Mouse (Mus musculus): ENCODE measurements around the gene Abtb2. TPM values are rescaled to one million over a fixed set of nuclear protein-coding genes. Genes with fewer than 3 reads are reported as not detected.

Abtb2 gene
- total and polyA plus RNA-seq, 3 experiments = 0.12 to 0.13 TPM; not detected in 1

- Histone ChIP-seq H3K4me3 (ENCODE audit: control insufficient read depth in 1 of 2, insufficient read depth in 1 of 2, low read depth in 2 of 2, low read length in 2 of 2) (no peak overlapping the region), H3K4me1 (ENCODE audit: control insufficient read depth in 1 of 2, insufficient read depth in 2 of 2, low read length in 2 of 2) (no peaks in the 10 kb centered on the region), H3K36me3 (ENCODE audit: control insufficient read depth in 1 of 2, insufficient read depth in 2 of 2, low read length in 2 of 2) (peaks cover 0 to 30% of the 10 kb centered on the region in 2 experiments; a peak in 2 of 4 replicates), H3K27ac (ENCODE audit: control insufficient read depth, low read depth, low read length) (no peak overlapping the region), H3K79me2 (ENCODE audit: control insufficient read depth, insufficient read depth, low read length, poor library complexity) (no peaks in the 10 kb centered on the region), H3K9me3 (replicated peaks; ENCODE audit: insufficient read depth, low read length) (no peaks in the 10 kb centered on the region), H3K27me3 (ENCODE audit: control insufficient read depth in 1 of 2, insufficient read depth in 2 of 2, low read length in 2 of 2) (no peaks in the 10 kb centered on the region), H3K9ac (ENCODE audit: control insufficient read depth, low read depth, low read length, poor library complexity, severe bottlenecking) (no peak overlapping the region)
- no peak for TF ChIP-seq ELF1 (IDR thresholded peaks at IDR 0.05; ENCODE audit: low read depth, low read length)
- no peak for TF ChIP-seq UBTF (IDR thresholded peaks at IDR 0.05; ENCODE audit: borderline replicate concordance, insufficient read depth, low read depth, low read length)
- TF ChIP-seq TCF12 (IDR thresholded peaks at IDR 0.05; ENCODE audit: low read depth, low read length) = no peak
- TF ChIP-seq RAD21 (IDR thresholded peaks at IDR 0.05; ENCODE audit: low read depth, low read length) = no peak
- TF ChIP-seq MYC (IDR thresholded peaks at IDR 0.05; ENCODE audit: low read depth, low read length) = no peak
- TF ChIP-seq EP300 (IDR thresholded peaks at IDR 0.05; ENCODE audit: low read depth in 1 of 2, low read length in 2 of 2) = no peak
- TF ChIP-seq SIN3A (IDR thresholded peaks at IDR 0.05; ENCODE audit: low read length) = no peak
- TF ChIP-seq CTCF (IDR thresholded peaks at IDR 0.05 in 2 of 3, conservative IDR thresholded peaks at IDR 0.05 in 1 of 3; ENCODE audit: control insufficient read depth in 1 of 3, insufficient read depth in 1 of 3, low read depth in 2 of 3, low read length in 3 of 3, poor library complexity in 1 of 3, severe bottlenecking in 1 of 3) = no peak
- TF ChIP-seq NRF1 (IDR thresholded peaks at IDR 0.05; ENCODE audit: insufficient read depth, low read depth, low read length, poor library complexity, severe bottlenecking) = no peak
- no peak for DNase-seq (ENCODE audit: low read depth, low spot score)
Observed at GRCm38 (mm10) chr2:103731423-103731822, 165.3 kb downstream of the Abtb2 start.

- H3K4me3 ChIP-seq (ENCODE audit: control insufficient read depth in 1 of 2, insufficient read depth in 1 of 2, low read depth in 2 of 2, low read length in 2 of 2) = no peak overlapping the region
- H3K9me3 ChIP-seq (replicated peaks; ENCODE audit: insufficient read depth, low read length) = no peaks in the 10 kb centered on the region
- peaks cover 4 to 18% of the 10 kb centered on the region in 2 experiments; a peak in 3 of 4 replicates for H3K36me3 ChIP-seq (ENCODE audit: control insufficient read depth in 1 of 2, insufficient read depth in 2 of 2, low read length in 2 of 2)
- no peaks in the 10 kb centered on the region for H3K27me3 ChIP-seq (ENCODE audit: control insufficient read depth in 1 of 2, insufficient read depth in 2 of 2, low read length in 2 of 2)
- no peaks in the 10 kb centered on the region for H3K79me2 ChIP-seq (ENCODE audit: control insufficient read depth, insufficient read depth, low read length, poor library complexity)
- no peaks in the 10 kb centered on the region; a peak in 2 of 4 replicates for H3K4me1 ChIP-seq (ENCODE audit: control insufficient read depth in 1 of 2, insufficient read depth in 2 of 2, low read length in 2 of 2)
- H3K27ac ChIP-seq (ENCODE audit: control insufficient read depth, low read depth, low read length) = no peak overlapping the region
- no peak overlapping the region for H3K9ac ChIP-seq (ENCODE audit: control insufficient read depth, low read depth, low read length, poor library complexity, severe bottlenecking)
- no peak for DNase-seq (ENCODE audit: low read depth, low spot score)
- no peak for TF ChIP-seq USF1 (IDR thresholded peaks at IDR 0.05; ENCODE audit: low read depth, low read length)
Observed at GRCm38 (mm10) chr2:103742821-103743220, 176.7 kb downstream of the Abtb2 start.

- no peaks in the 10 kb centered on the region for H3K9me3 ChIP-seq (replicated peaks; ENCODE audit: insufficient read depth, low read length)
- H3K4me3 ChIP-seq (ENCODE audit: control insufficient read depth in 1 of 2, insufficient read depth in 1 of 2, low read depth in 2 of 2, low read length in 2 of 2) = no peak overlapping the region
- H3K4me1 ChIP-seq (ENCODE audit: control insufficient read depth in 1 of 2, insufficient read depth in 2 of 2, low read length in 2 of 2) = no peaks in the 10 kb centered on the region; a peak in 2 of 4 replicates
- no peaks in the 10 kb centered on the region for H3K27me3 ChIP-seq (ENCODE audit: control insufficient read depth in 1 of 2, insufficient read depth in 2 of 2, low read length in 2 of 2)
- H3K9ac ChIP-seq (ENCODE audit: control insufficient read depth, low read depth, low read length, poor library complexity, severe bottlenecking) = no peak overlapping the region
- no peak overlapping the region for H3K27ac ChIP-seq (ENCODE audit: control insufficient read depth, low read depth, low read length)
- no peaks in the 10 kb centered on the region for H3K79me2 ChIP-seq (ENCODE audit: control insufficient read depth, insufficient read depth, low read length, poor library complexity)
- TF ChIP-seq BHLHE40 (IDR thresholded peaks at IDR 0.05; ENCODE audit: borderline replicate concordance, low read depth, low read length) (no peak), USF1 (IDR thresholded peaks at IDR 0.05; ENCODE audit: low read depth, low read length) (no peak), ZKSCAN1 (IDR thresholded peaks at IDR 0.05; ENCODE audit: low read depth, low read length) (no peak), CTCF (IDR thresholded peaks at IDR 0.05 in 2 of 3, conservative IDR thresholded peaks at IDR 0.05 in 1 of 3; ENCODE audit: control insufficient read depth in 1 of 3, insufficient read depth in 1 of 3, low read depth in 2 of 3, low read length in 3 of 3, poor library complexity in 1 of 3, severe bottlenecking in 1 of 3) (no peak), TAL1 (IDR thresholded peaks at IDR 0.05; ENCODE audit: low read length) (no peak), ZMIZ1 (IDR thresholded peaks at IDR 0.05; ENCODE audit: low read depth, low read length) (no peak), E2F4 (IDR thresholded peaks at IDR 0.05; ENCODE audit: borderline replicate concordance, low read depth, low read length) (no peak), NELFE (IDR thresholded peaks at IDR 0.05; ENCODE audit: low read depth, low read length) (no peak), ETS1 (IDR thresholded peaks at IDR 0.05; ENCODE audit: low read depth, low read length) (no peak), TCF12 (IDR thresholded peaks at IDR 0.05; ENCODE audit: low read depth, low read length) (no peak), MYB (IDR thresholded peaks at IDR 0.05; ENCODE audit: low read depth, low read length) (no peak), POLR2AphosphoS2 (IDR thresholded peaks at IDR 0.05; ENCODE audit: low read length) (no peak)
- H3K36me3 ChIP-seq (ENCODE audit: control insufficient read depth in 1 of 2, insufficient read depth in 2 of 2, low read length in 2 of 2) = peaks cover 4 to 18% of the 10 kb centered on the region in 2 experiments; a peak in 3 of 4 replicates
- DNase-seq (ENCODE audit: low read depth, low spot score) = no peak
Observed at GRCm38 (mm10) chr2:103743536-103743935, 177.4 kb downstream of the Abtb2 start.

Measured in MEL (cell line).